Mouse (Mus musculus) olfactory bulb, adult 2 months (tissue): ENCODE results near the gene Crispld2. TPM values are rescaled to one million over a fixed set of nuclear protein-coding genes. Genes with fewer than 3 reads are reported as not detected.

ENCODE experiments used
- H3K27ac ChIP-seq: fragments of 200-500 bp; 2 replicates; pipeline ENCODE4 v1.5.1; 2012; ENCODE audit warnings: low read depth, low read length; ENCODE audit not compliant: insufficient read depth
- H3K4me1 ChIP-seq: fragments of 200-500 bp; 2 replicates; pipeline ENCODE4 v1.6.1; 2012; ENCODE audit warnings: low read length; ENCODE audit not compliant: control insufficient read depth, insufficient read depth
- H3K4me3 ChIP-seq: fragments of 200-500 bp; 2 replicates; pipeline ENCODE4 v1.5.1; 2012; ENCODE audit warnings: mild to moderate bottlenecking, low read depth, low read length, moderate library complexity; ENCODE audit not compliant: insufficient read depth
- CTCF ChIP-seq: fragments of 200-500 bp; IDR thresholded peaks from 2 replicates; pipeline ENCODE4 v1.5.1; 2012; ENCODE audit warnings: low read depth, mild to moderate bottlenecking, low read length, moderate library complexity; ENCODE audit not compliant: insufficient read depth
- POLR2A ChIP-seq: fragments of 200-500 bp; IDR thresholded peaks from 2 replicates; pipeline ENCODE4 v1.6.1; 2012; ENCODE audit warnings: mild to moderate bottlenecking, low read depth, low read length, moderate library complexity; ENCODE audit not compliant: insufficient read depth
- WGBS: fragments of 180-500 bp; shearing (Covaris S2); methylation state at CpG from one replicate; pipeline ENCODE4 v1.1.7; 2018; 5-methylcytosine and 5-hydroxymethylcytosine counted together
- polyA plus RNA-seq: library from polyadenylated mRNA; stranded (reverse); fragments of >200 nt; gene quantifications from 2 replicates; pipeline ENCODE4 v1.2.4, GENCODE M21; 2012; ENCODE audit warnings: low replicate concordance; ENCODE audit not compliant: missing spikeins, insufficient read depth, insufficient read length

The Crispld2 gene
- polyA plus RNA-seq, 1 experiment = not detected

DNA sequence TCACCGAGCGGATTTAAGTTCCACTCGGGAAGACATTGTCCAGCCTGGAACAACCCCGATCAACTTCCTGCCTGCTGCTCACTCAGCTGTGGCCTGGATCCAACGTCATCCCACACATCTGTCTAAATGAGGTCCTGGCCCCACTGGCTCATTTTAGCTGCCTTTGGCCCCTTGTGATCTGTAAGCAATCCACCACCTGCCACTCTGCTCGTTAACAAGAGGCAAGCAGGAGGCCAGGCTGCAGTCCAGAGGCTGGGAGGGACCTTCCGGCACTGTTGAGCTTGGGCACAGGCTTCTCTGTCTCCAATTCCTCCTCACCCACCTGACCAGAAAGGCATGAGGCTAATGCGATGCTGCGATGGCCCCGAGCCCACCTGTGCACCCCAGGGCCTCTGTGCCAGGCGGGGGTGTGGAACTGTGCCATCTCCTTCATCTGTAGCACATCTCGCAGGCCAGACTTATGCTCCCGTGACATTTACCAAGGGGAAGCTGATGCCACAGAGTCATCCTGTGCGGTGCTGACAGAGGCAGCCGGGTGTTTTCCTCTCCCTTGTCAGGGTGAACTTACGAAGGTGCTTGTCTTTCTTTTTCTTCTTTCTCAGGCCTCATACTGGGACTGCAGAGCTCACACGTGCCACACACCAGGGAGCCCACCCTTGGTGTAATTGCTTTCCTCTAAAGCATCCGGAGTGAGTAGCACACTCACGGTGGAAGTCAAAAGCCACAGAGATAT, 75.9 kb downstream of the Crispld2 start:
- H3K4me3 ChIP-seq = no peak overlapping the region
- H3K4me1 ChIP-seq = peaks cover 34% of the 10 kb centered on the region
- WGBS = 62% methylated on average over 19 of the region's 19 CpGs
- TF ChIP-seq POLR2A = no peak
- TF ChIP-seq CTCF = no peak
- no peak overlapping the region for H3K27ac ChIP-seq

- H3K4me3 ChIP-seq = no peak overlapping the region
These were observed 79.4 kb downstream of the Crispld2 start for GRCm38 (mm10) chr8:120071684-120072083.

DNA sequence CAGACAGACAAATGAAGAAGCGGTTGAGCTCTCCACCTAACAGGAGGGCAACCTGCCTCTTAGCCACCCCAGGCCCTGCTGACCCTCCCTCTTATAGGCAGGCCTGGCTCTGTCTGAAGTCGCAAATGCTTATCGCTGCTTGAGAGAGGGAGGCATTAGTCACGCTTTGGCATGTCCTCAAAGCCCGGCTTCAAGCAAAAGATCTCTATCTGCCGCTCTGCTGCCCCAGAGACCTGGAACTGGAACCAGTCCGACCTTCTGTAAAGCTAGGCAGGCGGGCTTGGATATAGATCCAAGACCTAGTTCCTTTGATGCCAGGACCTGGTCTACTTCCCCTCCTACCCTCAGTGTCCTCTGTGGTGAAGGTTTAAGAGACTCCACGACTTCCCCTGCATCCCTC, 80.0 kb downstream of the Crispld2 start:
- H3K27ac ChIP-seq = no peak overlapping the region
- WGBS = 75% methylated on average over 9 of the region's 9 CpGs
- TF ChIP-seq POLR2A (no peak), CTCF (no peak)
- H3K4me3 ChIP-seq = no peak overlapping the region
- H3K4me1 ChIP-seq = peaks cover 14% of the 10 kb centered on the region

More at GRCm38 (mm10) chr8:120071684-120072083, 79.4 kb downstream of the Crispld2 start:
- Histone ChIP-seq H3K4me1 (peaks cover 14% of the 10 kb centered on the region), H3K27ac (no peak overlapping the region)
- TF ChIP-seq POLR2A (no peak), CTCF (peak; percentile 73)
- WGBS = 28% methylated on average over 4 of the region's 4 CpGs

DNA sequence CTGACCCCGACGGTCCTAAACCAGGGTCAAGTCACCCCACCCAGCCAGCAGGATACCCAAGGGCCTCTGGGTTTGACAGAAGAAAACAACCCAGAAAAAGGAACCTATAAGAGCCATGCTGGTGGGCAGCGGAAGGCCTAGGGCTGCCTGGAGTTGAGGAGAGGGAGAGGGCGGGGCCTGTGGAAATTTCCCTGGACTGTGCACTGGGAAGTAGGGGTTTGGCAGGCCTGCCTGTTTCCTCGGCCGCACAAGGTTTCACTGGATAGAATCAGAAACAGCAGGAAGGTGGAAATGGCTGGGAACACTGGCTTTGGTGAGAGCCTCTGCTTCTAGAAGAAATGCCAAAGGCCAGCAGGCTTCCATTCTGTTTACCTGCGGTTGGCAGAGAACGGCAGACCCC, 80.6 kb downstream of the Crispld2 start:
- H3K4me1 ChIP-seq = peaks cover 12% of the 10 kb centered on the region
- TF ChIP-seq CTCF (no peak), POLR2A (no peak)
- 88% methylated on average over 8 of the region's 8 CpGs for WGBS
- no peak overlapping the region for H3K4me3 ChIP-seq
- no peak overlapping the region for H3K27ac ChIP-seq

GRCm38 (mm10) chr8:120074516-120074915, 82.3 kb downstream of the Crispld2 start:
- Histone ChIP-seq H3K27ac (no peak overlapping the region), H3K4me1 (peaks cover 7% of the 10 kb centered on the region), H3K4me3 (no peak overlapping the region)
- WGBS = 88% methylated on average over 6 of the region's 6 CpGs
- no peak for TF ChIP-seq CTCF
- no peak for TF ChIP-seq POLR2A

- TF ChIP-seq CTCF (no peak), POLR2A (no peak)
- Histone ChIP-seq H3K4me3 (no peak overlapping the region), H3K27ac (no peak overlapping the region), H3K4me1 (peaks cover 7% of the 10 kb centered on the region)
- WGBS = 54% methylated on average over 6 of the region's 6 CpGs
These were observed 83.1 kb downstream of the Crispld2 start for GRCm38 (mm10) chr8:120075347-120075746.

- H3K27ac ChIP-seq = no peak overlapping the region
- 11% methylated on average over 10 of the region's 10 CpGs for WGBS
- H3K4me1 ChIP-seq = no peaks in the 10 kb centered on the region
- no peak overlapping the region for H3K4me3 ChIP-seq
- TF ChIP-seq POLR2A (no peak), CTCF (peak; percentile 69)
These were observed 85.8 kb downstream of the Crispld2 start for GRCm38 (mm10) chr8:120078080-120078479.

DNA sequence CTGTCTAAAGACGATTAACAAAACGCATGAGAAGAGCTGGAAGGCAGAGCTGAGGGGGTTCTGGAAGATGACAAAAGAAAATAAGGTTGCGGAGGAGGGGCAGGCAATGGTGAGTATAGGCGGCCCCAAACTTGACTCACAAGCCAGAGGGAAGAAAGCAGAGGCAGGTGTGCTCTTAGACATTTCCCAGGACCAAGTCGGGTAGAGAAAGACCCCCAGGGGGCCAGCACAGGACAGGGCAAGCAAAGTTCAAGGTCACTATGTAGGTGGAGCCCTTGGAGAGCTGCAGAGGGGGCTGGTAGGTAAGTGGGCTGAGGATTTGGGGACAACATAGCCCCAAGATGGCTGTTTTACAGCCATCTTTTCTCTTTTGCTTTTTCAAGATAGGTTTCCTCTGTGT, 87.1 kb downstream of the Crispld2 start:
- no peak overlapping the region for H3K4me3 ChIP-seq
- WGBS = 45% methylated on average over 5 of the region's 5 CpGs
- no peak overlapping the region for H3K27ac ChIP-seq
- H3K4me1 ChIP-seq = no peaks in the 10 kb centered on the region
- TF ChIP-seq POLR2A (no peak), CTCF (no peak)

- no peak overlapping the region for H3K4me3 ChIP-seq
- WGBS = 50% methylated on average over 8 of the region's 8 CpGs
- H3K4me1 ChIP-seq = no peaks in the 10 kb centered on the region
- no peak overlapping the region for H3K27ac ChIP-seq
- no peak for TF ChIP-seq CTCF
- TF ChIP-seq POLR2A = no peak
These were observed 91.0 kb downstream of the Crispld2 start for GRCm38 (mm10) chr8:120083261-120083660.

- TF ChIP-seq POLR2A = no peak
- TF ChIP-seq CTCF = no peak
- Histone ChIP-seq H3K4me1 (0 out of 2 replicates have a peak, but pooled peaks cover 6% of the 10 kb centered on the region), H3K27ac (no peak overlapping the region), H3K4me3 (no peak overlapping the region)
- WGBS = 87% methylated on average over 8 of the region's 8 CpGs
These were observed 92.5 kb downstream of the Crispld2 start for GRCm38 (mm10) chr8:120084783-120085182.

- 84% methylated on average over 7 of the region's 7 CpGs for WGBS
- Histone ChIP-seq H3K4me1 (peaks cover 12% of the 10 kb centered on the region; the same call in 1 of the 2 replicates), H3K4me3 (no peak overlapping the region), H3K27ac (no peak overlapping the region)
- no peak for TF ChIP-seq CTCF
- no peak for TF ChIP-seq POLR2A
These were observed 97.3 kb downstream of the Crispld2 start for GRCm38 (mm10) chr8:120089511-120089910.
